Mouse (Mus musculus) E14TG2a.4 (cell line): Measurements from ENCODE around the gene Creb3l1.

Experiments
- H3K27me3 ChIP-seq: 2 replicates; pipeline ENCODE4 v1.6.1; 2014; ENCODE audit warnings: low read length, control low read depth; ENCODE audit not compliant: insufficient read depth
- H3K36me3 ChIP-seq: 2 replicates; pipeline ENCODE4 v1.6.1; 2014; ENCODE audit warnings: low read length, control low read depth; ENCODE audit not compliant: insufficient read depth
- H3K4me1 ChIP-seq: replicated peaks from 2 replicates; pipeline ENCODE4 v1.6.1; 2014; ENCODE audit warnings: low read depth, low read length, control low read depth
- H3K4me3 ChIP-seq: replicated peaks from 2 replicates; pipeline ENCODE4 v1.5.1; 2014; ENCODE audit warnings: mild to moderate bottlenecking, low read length
- H3K9me3 ChIP-seq: 2 replicates; pipeline ENCODE4 v1.6.1; 2014; ENCODE audit warnings: low read length, control low read depth
- CTCF ChIP-seq: conservative IDR thresholded peaks from 2 replicates; pipeline ENCODE4 v1.5.1; 2014; ENCODE audit warnings: low read length
- NANOG ChIP-seq: IDR thresholded peaks from 2 replicates; pipeline ENCODE4 v1.6.1; 2014; ENCODE audit warnings: borderline replicate concordance, low read length, mixed read lengths
- POU5F1 ChIP-seq: IDR thresholded peaks from 2 replicates; pipeline ENCODE4 v1.6.1; 2014; ENCODE audit warnings: low read length, borderline replicate concordance

The Creb3l1 gene

DNA sequence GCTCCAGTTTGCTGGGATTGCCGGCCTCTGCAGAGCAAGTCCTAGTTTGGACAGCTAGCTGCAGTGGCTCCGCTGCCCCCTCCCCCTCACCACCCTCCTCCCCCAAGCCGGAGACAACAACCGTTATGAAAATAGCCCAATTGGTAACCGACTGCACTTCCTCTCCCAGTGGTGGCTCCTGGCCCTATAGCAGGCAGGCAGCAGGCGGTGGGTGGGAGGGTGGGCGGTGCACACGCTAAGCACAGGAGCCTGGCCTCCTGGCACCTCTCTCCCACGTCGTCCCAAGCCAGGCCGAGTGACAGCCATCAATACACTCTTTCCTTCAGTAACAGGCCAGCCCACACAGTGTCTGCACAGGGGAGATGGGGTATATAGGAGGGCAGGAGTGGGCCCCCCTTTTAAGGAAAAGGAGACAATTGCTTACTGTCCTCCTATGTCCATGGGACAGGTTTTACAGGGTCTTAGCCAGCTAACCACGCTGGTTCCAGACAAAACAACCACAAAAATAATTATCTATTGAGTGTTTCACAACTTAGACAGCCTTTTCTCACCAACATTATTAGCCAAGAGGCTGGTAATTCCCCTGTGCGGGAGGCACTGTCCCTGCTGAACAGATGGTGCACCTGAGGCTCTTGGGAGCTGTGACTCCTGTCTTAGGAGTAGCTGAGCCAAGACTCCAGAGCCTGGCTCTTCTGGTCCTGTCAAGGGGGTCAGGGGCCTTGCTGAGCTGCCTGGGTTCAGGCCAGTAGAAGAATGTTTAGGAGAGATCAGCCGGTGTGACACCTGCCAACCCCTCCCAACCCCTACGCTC, 73.8 kb downstream of the Creb3l1 start:
- H3K4me3 ChIP-seq: peak overlapping the region; percentile 51
- H3K27me3 ChIP-seq: no peaks in the 10 kb centered on the region
- TF ChIP-seq NANOG: no peak
- TF ChIP-seq CTCF: no peak
- TF ChIP-seq POU5F1: no peak
- peaks cover 76% of the 10 kb centered on the region for H3K4me1 ChIP-seq
- H3K9me3 ChIP-seq: no peaks in the 10 kb centered on the region
- H3K36me3 ChIP-seq: 0 out of 2 replicates have a peak, but pooled peaks cover 3% of the 10 kb centered on the region

GRCm38 (mm10) chr2:91949411-91950274, 74.7 kb downstream of the Creb3l1 start:
- Histone ChIP-seq H3K27me3 (no peaks in the 10 kb centered on the region), H3K36me3 (peaks cover 7% of the 10 kb centered on the region; the same call in 1 of the 2 replicates), H3K4me3 (peak overlapping the region; percentile 51), H3K4me1 (peaks cover 76% of the 10 kb centered on the region), H3K9me3 (no peaks in the 10 kb centered on the region)
- TF ChIP-seq CTCF (no peak), POU5F1 (no peak), NANOG (no peak)

DNA sequence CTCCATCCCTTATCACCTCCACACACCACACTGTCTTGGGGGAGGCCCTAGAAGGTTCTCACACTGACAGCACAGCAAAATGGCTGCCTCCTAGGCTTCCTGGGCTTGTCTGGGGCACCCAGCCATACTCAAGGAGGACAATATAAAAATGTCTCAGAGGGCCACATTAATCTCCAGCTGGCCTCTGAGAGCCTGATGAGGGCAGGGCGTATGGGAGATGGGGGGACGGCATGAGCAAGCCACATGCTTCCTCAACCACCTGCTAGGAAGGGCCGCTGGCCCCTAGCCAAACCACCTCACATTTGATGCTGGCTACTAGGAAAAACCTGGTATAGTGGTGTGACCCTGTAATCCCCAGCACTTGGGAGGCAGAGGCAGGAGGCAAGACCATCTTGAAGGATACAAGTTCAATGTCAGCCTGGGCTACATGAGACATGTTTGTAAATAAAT, 75.5 kb downstream of the Creb3l1 start:
- H3K9me3 ChIP-seq: no peaks in the 10 kb centered on the region
- peaks cover 7% of the 10 kb centered on the region; the same call in 1 of the 2 replicates for H3K36me3 ChIP-seq
- TF ChIP-seq CTCF: no peak
- no peak for TF ChIP-seq POU5F1
- TF ChIP-seq NANOG: no peak
- H3K4me3 ChIP-seq: no peak overlapping the region
- H3K4me1 ChIP-seq: peaks cover 76% of the 10 kb centered on the region
- no peaks in the 10 kb centered on the region for H3K27me3 ChIP-seq

GRCm38 (mm10) chr2:91948151-91948509, 76.2 kb downstream of the Creb3l1 start:
- no peaks in the 10 kb centered on the region for H3K27me3 ChIP-seq
- H3K36me3 ChIP-seq: peaks cover 7% of the 10 kb centered on the region; the same call in 1 of the 2 replicates
- TF ChIP-seq CTCF (no peak), POU5F1 (no peak), NANOG (no peak)
- H3K4me3 ChIP-seq: no peak overlapping the region
- no peaks in the 10 kb centered on the region for H3K9me3 ChIP-seq
- peaks cover 77% of the 10 kb centered on the region for H3K4me1 ChIP-seq

- Histone ChIP-seq H3K27me3 (no peaks in the 10 kb centered on the region), H3K9me3 (no peaks in the 10 kb centered on the region), H3K4me3 (no peak overlapping the region), H3K36me3 (peaks cover 7% of the 10 kb centered on the region; the same call in 1 of the 2 replicates), H3K4me1 (peaks cover 78% of the 10 kb centered on the region)
- TF ChIP-seq POU5F1: no peak
- TF ChIP-seq NANOG: no peak
- no peak for TF ChIP-seq CTCF
These were observed 76.7 kb downstream of the Creb3l1 start for GRCm38 (mm10) chr2:91947397-91948150.

DNA sequence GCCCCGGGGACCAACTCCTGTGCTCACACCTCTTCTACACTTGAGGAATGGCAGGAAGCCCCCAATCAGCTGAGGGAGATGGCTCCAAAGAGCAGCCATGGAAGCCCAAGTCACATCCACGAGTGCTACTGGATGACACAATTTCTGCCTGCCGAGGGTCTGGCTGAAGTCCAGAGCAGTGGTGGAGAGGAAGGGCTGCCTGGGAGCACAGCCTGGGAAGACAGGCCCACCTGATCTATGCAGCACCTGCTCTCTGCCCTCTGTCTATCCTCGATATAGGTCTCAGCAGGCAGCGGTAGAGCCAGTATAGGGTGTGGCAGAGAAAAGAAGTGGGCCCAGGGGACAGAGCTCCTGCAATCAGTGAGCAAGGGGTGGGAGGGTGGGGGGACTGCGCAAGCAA, 77.5 kb downstream of the Creb3l1 start:
- Histone ChIP-seq H3K27me3 (no peaks in the 10 kb centered on the region), H3K9me3 (no peaks in the 10 kb centered on the region), H3K4me3 (no peak overlapping the region), H3K4me1 (peaks cover 78% of the 10 kb centered on the region), H3K36me3 (peaks cover 10% of the 10 kb centered on the region; the same call in 1 of the 2 replicates)
- no peak for TF ChIP-seq NANOG
- no peak for TF ChIP-seq POU5F1
- no peak for TF ChIP-seq CTCF

GRCm38 (mm10) chr2:91945483-91945882, 78.8 kb downstream of the Creb3l1 start, which contains the start of gene Gm9821:
Gm9821 (plus strand) TSS chr2:91945703.
- no peaks in the 10 kb centered on the region for H3K9me3 ChIP-seq
- peaks cover 71% of the 10 kb centered on the region for H3K4me1 ChIP-seq
- H3K36me3 ChIP-seq: peaks cover 22% of the 10 kb centered on the region
- peak within 1 kb of the TSS; percentile 60 for H3K4me3 ChIP-seq
- no peaks in the 10 kb centered on the region for H3K27me3 ChIP-seq
- TF ChIP-seq POU5F1 (no peak), NANOG (no peak), CTCF (no peak)
